Mouse (Mus musculus) MEL (cell line): ENCODE measurements around the gene Gm10985. TPM values are rescaled to one million over a fixed set of nuclear protein-coding genes. Genes with fewer than 3 reads are reported as not detected.

Experiments
- DNase-seq: peaks from one replicate; pipeline ENCODE4 v3.0.0; 2011; ENCODE audit warnings: low read depth, low spot score
- H3K27ac ChIP-seq: 2 replicates; pipeline ENCODE4 v1.5.1; 2012; ENCODE audit warnings: low read depth, mild to moderate bottlenecking, control low read depth, low read length, moderate library complexity; ENCODE audit not compliant: control insufficient read depth
- H3K27me3 ChIP-seq, 2 experiments: fragments of 150-350 bp in 1 of 2; sonication (generic) in 1 of 2; 2 replicates each; pipeline ENCODE4 v1.6.1; 2012; ENCODE audit warnings: low read length in 2 of 2, mild to moderate bottlenecking in 2 of 2, improper control_type of control experiment in 1 of 2, moderate library complexity in 1 of 2; ENCODE audit not compliant: insufficient read depth in 2 of 2, control insufficient read depth in 1 of 2
- H3K36me3 ChIP-seq, 2 experiments: 2 replicates each; pipeline ENCODE4 v1.6.1; 2012 to 2014; ENCODE audit warnings: low read length in 2 of 2, improper control_type of control experiment in 1 of 2, inconsistent platforms in 1 of 2, mild to moderate bottlenecking in 1 of 2; ENCODE audit not compliant: insufficient read depth in 2 of 2, control insufficient read depth in 1 of 2
- H3K4me1 ChIP-seq, 2 experiments: fragments of 150-350 bp in 1 of 2; sonication (generic) in 1 of 2; 2 replicates each; pipeline ENCODE4 v1.6.1; 2012; ENCODE audit warnings: low read length in 2 of 2, improper control_type of control experiment in 1 of 2, mild to moderate bottlenecking in 1 of 2; ENCODE audit not compliant: insufficient read depth in 2 of 2, control insufficient read depth in 1 of 2
- H3K4me3 ChIP-seq, 2 experiments: fragments of 150-350 bp in 1 of 2; sonication (generic) in 1 of 2; 2 replicates each; pipeline ENCODE4 v1.5.1; 2012; ENCODE audit warnings: low read depth in 2 of 2, low read length in 2 of 2, mild to moderate bottlenecking in 2 of 2, moderate library complexity in 2 of 2, control low read depth in 1 of 2, improper control_type of control experiment in 1 of 2; ENCODE audit not compliant: control insufficient read depth in 1 of 2, insufficient read depth in 1 of 2
- H3K79me2 ChIP-seq: 2 replicates; pipeline ENCODE4 v1.6.1; 2012; ENCODE audit warnings: mild to moderate bottlenecking, low read length, moderate library complexity; ENCODE audit not compliant: control insufficient read depth, poor library complexity, insufficient read depth
- H3K9ac ChIP-seq: 2 replicates; pipeline ENCODE4 v1.6.1; 2012; ENCODE audit warnings: low read depth, mild to moderate bottlenecking, control low read depth, low read length, moderate library complexity; ENCODE audit not compliant: control insufficient read depth, poor library complexity, severe bottlenecking
- H3K9me3 ChIP-seq: fragments of 150-350 bp; sonication (generic); replicated peaks from 2 replicates; pipeline ENCODE4 v1.6.1; 2012; ENCODE audit warnings: mild to moderate bottlenecking, low read length, improper control_type of control experiment, moderate library complexity; ENCODE audit not compliant: insufficient read depth
- BHLHE40 ChIP-seq: IDR thresholded peaks from 2 replicates; pipeline ENCODE4 v1.6.1; 2012; ENCODE audit warnings: low read depth, mild to moderate bottlenecking, inconsistent platforms, low read length, improper control_type of control experiment, borderline replicate concordance
- CHD1 ChIP-seq: IDR thresholded peaks from 2 replicates; pipeline ENCODE4 v1.6.1; 2012; ENCODE audit warnings: low read depth, mild to moderate bottlenecking, inconsistent platforms, low read length, improper control_type of control experiment
- CTCF ChIP-seq, 3 experiments: IDR thresholded peaks in 2 of 3; conservative IDR thresholded peaks in 1 of 3; 2 replicates each; pipeline ENCODE4 v1.5.1; 2011 to 2012; ENCODE audit warnings: low read length in 3 of 3, low read depth in 2 of 3, mild to moderate bottlenecking in 2 of 3, improper control_type of control experiment in 1 of 3, inconsistent platforms in 1 of 3, mixed read lengths in 1 of 3, moderate library complexity in 1 of 3; ENCODE audit not compliant: control insufficient read depth in 1 of 3, insufficient read depth in 1 of 3, poor library complexity in 1 of 3, severe bottlenecking in 1 of 3
- GABPA ChIP-seq: IDR thresholded peaks from 2 replicates; pipeline ENCODE4 v1.6.1; 2012; ENCODE audit warnings: low read depth, mild to moderate bottlenecking, inconsistent platforms, low read length, improper control_type of control experiment, moderate library complexity
- GATA1 ChIP-seq: IDR thresholded peaks from 2 replicates; pipeline ENCODE4 v1.6.1; 2011; ENCODE audit warnings: low read depth, low read length, improper control_type of control experiment
- HCFC1 ChIP-seq: IDR thresholded peaks from 2 replicates; pipeline ENCODE4 v1.6.1; 2012; ENCODE audit warnings: low read depth, mild to moderate bottlenecking, inconsistent platforms, low read length, improper control_type of control experiment, moderate library complexity
- JUND ChIP-seq: IDR thresholded peaks from 2 replicates; pipeline ENCODE4 v1.6.1; 2011; ENCODE audit warnings: low read depth, mild to moderate bottlenecking, improper control_type of control experiment, low read length
- MAFK ChIP-seq: IDR thresholded peaks from 2 replicates; pipeline ENCODE4 v1.6.1; 2011; ENCODE audit warnings: low read depth, mild to moderate bottlenecking, low read length, improper control_type of control experiment, borderline replicate concordance
- MAX ChIP-seq: IDR thresholded peaks from 2 replicates; pipeline ENCODE4 v1.6.1; 2011; ENCODE audit warnings: low read length, improper control_type of control experiment
- MXI1 ChIP-seq: IDR thresholded peaks from 2 replicates; pipeline ENCODE4 v1.6.1; 2011; ENCODE audit warnings: mild to moderate bottlenecking, low read depth, low read length, improper control_type of control experiment
- MYC ChIP-seq: IDR thresholded peaks from 2 replicates; pipeline ENCODE4 v1.6.1; 2011; ENCODE audit warnings: low read depth, mild to moderate bottlenecking, low read length, improper control_type of control experiment, moderate library complexity
- POLR2AphosphoS2 ChIP-seq: IDR thresholded peaks from 2 replicates; pipeline ENCODE4 v1.6.1; 2011; ENCODE audit warnings: low read length, improper control_type of control experiment
- SIN3A ChIP-seq: IDR thresholded peaks from 2 replicates; pipeline ENCODE4 v1.6.1; 2012; ENCODE audit warnings: low read length, improper control_type of control experiment, inconsistent platforms
- SMC3 ChIP-seq: IDR thresholded peaks from 2 replicates; pipeline ENCODE4 v1.6.1; 2011; ENCODE audit warnings: low read depth, low read length, improper control_type of control experiment
- TAL1 ChIP-seq: IDR thresholded peaks from 2 replicates; pipeline ENCODE4 v1.6.1; 2012; ENCODE audit warnings: mild to moderate bottlenecking, inconsistent platforms, low read length, moderate library complexity, mixed read lengths
- TBP ChIP-seq: IDR thresholded peaks from 2 replicates; pipeline ENCODE4 v1.8.0; 2011; ENCODE audit warnings: low read depth, low read length, improper control_type of control experiment
- USF2 ChIP-seq, 2 experiments: IDR thresholded peaks; 2 replicates each; pipeline ENCODE4 v1.6.1; 2011 to 2012; ENCODE audit warnings: improper control_type of control experiment in 2 of 2, low read length in 2 of 2, borderline replicate concordance in 1 of 2, inconsistent platforms in 1 of 2, low read depth in 1 of 2, mild to moderate bottlenecking in 1 of 2; ENCODE audit not compliant: insufficient read depth in 1 of 2
- ZKSCAN1 ChIP-seq: IDR thresholded peaks from 2 replicates; pipeline ENCODE4 v1.6.1; 2012; ENCODE audit warnings: low read depth, mild to moderate bottlenecking, inconsistent platforms, low read length, improper control_type of control experiment, moderate library complexity
- polyA plus RNA-seq, 2 experiments: library from polyadenylated mRNA; stranded (reverse) in 1 of 2; unstranded in 1 of 2; fragments of >175 nt in 1 of 2; fragments of >200 nt in 1 of 2; gene quantifications; 2 replicates each; pipeline versions ENCODE4 v1.2.1 to v1.2.4; 2012; ENCODE audit warnings: low replicate concordance in 2 of 2, low read depth in 1 of 2; ENCODE audit not compliant: insufficient read length in 2 of 2, insufficient read depth in 1 of 2, missing spikeins in 1 of 2
- total RNA-seq: library from RNA; depleted of rRNA; stranded (reverse); fragments of 300-350 nt; gene quantifications from 2 replicates; pipeline ENCODE4 v1.2.3, GENCODE M21; 2012; rRNA removed

Gm10985 gene
- total RNA-seq (not detected in 2 replicates), polyA plus RNA-seq (not detected)

DNA sequence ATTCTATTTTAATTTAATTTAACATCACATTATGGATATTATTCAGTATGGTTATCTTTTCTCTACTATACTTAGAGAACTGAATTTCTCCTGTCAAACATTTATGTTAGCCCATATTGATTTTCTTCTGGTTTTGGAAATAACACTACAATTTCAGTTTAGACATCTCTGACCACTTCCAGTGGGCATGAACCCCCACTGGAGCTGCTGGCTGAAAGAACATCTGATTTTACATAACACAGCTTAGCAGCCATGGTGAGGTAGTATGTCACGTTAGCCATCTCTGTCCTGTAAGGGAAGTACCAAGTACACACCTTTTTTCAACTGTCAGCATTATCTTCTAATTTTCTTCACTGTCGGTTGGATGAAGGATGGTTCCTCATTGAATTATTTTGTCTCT is at the start of gene Gm10985:
TSS of gene Gm10985 (plus strand) at position 301 of the 400 bp plus-strand sequence.
- Histone ChIP-seq H3K27me3 (no peaks in the 10 kb centered on the region; a peak in 1 of 4 replicates), H3K27ac (no peak within 1 kb of the TSS), H3K4me1 (no peaks in the 10 kb centered on the region), H3K9ac (no peak within 1 kb of the TSS), H3K4me3 (no peak within 1 kb of the TSS), H3K9me3 (no peaks in the 10 kb centered on the region), H3K79me2 (no peaks in the 10 kb centered on the region), H3K36me3 (no peaks in the 10 kb centered on the region)
- TF ChIP-seq SMC3, result no peak
- no peak for TF ChIP-seq MXI1
- TF ChIP-seq POLR2AphosphoS2, result no peak
- no peak for TF ChIP-seq TBP
- TF ChIP-seq TAL1, result no peak
- no peak for TF ChIP-seq CHD1
- no peak for TF ChIP-seq GABPA
- TF ChIP-seq USF2 (IDR thresholded peaks at IDR 0.05; ENCODE audit: borderline replicate concordance in 1 of 2, insufficient read depth in 1 of 2, low read depth in 1 of 2, low read length in 2 of 2), result no peak
- no peak for TF ChIP-seq CTCF (IDR thresholded peaks at IDR 0.05 in 2 of 3, conservative IDR thresholded peaks at IDR 0.05 in 1 of 3; ENCODE audit: control insufficient read depth in 1 of 3, insufficient read depth in 1 of 3, low read depth in 2 of 3, low read length in 3 of 3, poor library complexity in 1 of 3, severe bottlenecking in 1 of 3)
- TF ChIP-seq HCFC1, result no peak
- no peak for TF ChIP-seq BHLHE40
- TF ChIP-seq MAX, result no peak
- no peak for TF ChIP-seq MAFK
- TF ChIP-seq MYC, result no peak
- no peak for TF ChIP-seq SIN3A
- DNase-seq, result no peak

DNA sequence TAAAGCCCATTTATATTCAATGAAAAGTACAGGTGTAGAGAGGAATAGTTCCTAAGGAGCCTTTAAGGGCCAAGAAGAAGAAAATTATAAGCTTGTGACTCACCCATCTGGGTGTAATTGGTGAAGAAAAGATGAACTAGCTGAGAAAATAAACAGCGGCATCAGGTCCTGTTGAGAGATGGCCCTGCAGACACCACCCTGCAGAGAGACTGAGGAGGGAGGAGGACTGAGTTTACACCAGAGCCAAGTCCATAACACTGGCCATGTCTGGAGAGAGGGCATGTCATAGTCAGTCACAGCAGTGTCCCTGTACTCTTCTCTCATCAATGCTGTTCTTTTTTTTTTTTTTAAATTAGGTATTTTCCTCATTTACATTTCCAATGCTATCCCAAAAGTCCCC is 48.0 kb upstream of the Gm10985 start:
- H3K36me3 ChIP-seq, result no peaks in the 10 kb centered on the region
- no peak overlapping the region for H3K9ac ChIP-seq
- no peak overlapping the region for H3K27ac ChIP-seq
- no peaks in the 10 kb centered on the region for H3K79me2 ChIP-seq
- no peaks in the 10 kb centered on the region for H3K27me3 ChIP-seq
- no peaks in the 10 kb centered on the region for H3K9me3 ChIP-seq
- H3K4me1 ChIP-seq, result no peaks in the 10 kb centered on the region
- no peak for DNase-seq
- no peak for TF ChIP-seq ZKSCAN1
- TF ChIP-seq JUND, result no peak
- TF ChIP-seq GATA1, result no peak
- H3K4me3 ChIP-seq, result no peak overlapping the region
